Comparison of ENCODE assay signal across 13 mouse cellular contexts in genomic region chr9:119950434-119950833, GRCm38 (mm10). TPM values are rescaled to one million over a fixed set of nuclear protein-coding genes. Genes with fewer than 3 reads are reported as not detected.
A peak's percentile ranks its signal among the peaks of the same experiment; 100 is the strongest.
DNase-seq lines count a peak whose midpoint lies in the region; ATAC-seq and TF ChIP-seq lines count a peak whose summit lies in the region.
"Had no signal": no experiment of that assay in that cellular context is flagged by ENCODE, and none has a peak within 500 bp of the region (broad histone marks: within the 10 kb centered on the region; RNA-seq: fewer than 3 reads in every experiment).

No protein-coding gene starts in this region.

- no peaks in the 10 kb centered on the region for H3K9me3 ChIP-seq in forebrain, embryonic 14.5 days (replicated peaks; ENCODE audit: control insufficient read depth, low read length)
- H3K9me3 ChIP-seq in forebrain, embryonic 12.5 days: no peaks in the 10 kb centered on the region
- no peaks in the 10 kb centered on the region for H3K9me3 ChIP-seq in kidney, embryonic 14.5 days (ENCODE audit: control insufficient read depth, low read length)
- no peaks in the 10 kb centered on the region for H3K9me3 ChIP-seq in midbrain, postnatal 0 days (ENCODE audit: low read length)
- no peaks in the 10 kb centered on the region for H3K9me3 ChIP-seq in midbrain, embryonic 16.5 days (replicated peaks; ENCODE audit: control insufficient read depth, low read length, poor library complexity, severe bottlenecking)
- H3K9me3 ChIP-seq: hindbrain, embryonic 15.5 days had no signal

- H3K36me3 ChIP-seq in forebrain, embryonic 14.5 days (ENCODE audit: control insufficient read depth, insufficient read depth, low read length): no peaks in the 10 kb centered on the region
- no peaks in the 10 kb centered on the region for H3K36me3 ChIP-seq in forebrain, embryonic 12.5 days (replicated peaks)
- no peaks in the 10 kb centered on the region for H3K36me3 ChIP-seq in kidney, embryonic 14.5 days (ENCODE audit: control insufficient read depth, insufficient read depth, low read length)
- H3K36me3 ChIP-seq in midbrain, postnatal 0 days (ENCODE audit: insufficient read depth, low read length): no peaks in the 10 kb centered on the region
- H3K36me3 ChIP-seq in midbrain, embryonic 16.5 days (ENCODE audit: control insufficient read depth, insufficient read depth, low read length): no peaks in the 10 kb centered on the region
- H3K36me3 ChIP-seq: hindbrain, embryonic 15.5 days had no signal

- peak; percentile 62 for ATAC-seq in forebrain, embryonic 14.5 days
- no peak for ATAC-seq in forebrain, embryonic 12.5 days (ENCODE audit: low FRiP score)
- ATAC-seq in kidney, embryonic 14.5 days (ENCODE audit: low FRiP score, low TSS enrichment): peak; percentile 46; the same call in 1 of the 2 replicates
- ATAC-seq in midbrain, postnatal 0 days (ENCODE audit: low FRiP score): no peak
- no peak for ATAC-seq in midbrain, embryonic 16.5 days
- ATAC-seq in granulocyte monocyte progenitor cell, adult 5-6 weeks (replicated peaks; ENCODE audit: poor library complexity, severe bottlenecking): no peak

- 53% methylated on average over 6 of the region's 6 CpGs for WGBS in forebrain, embryonic 14.5 days
- 62% methylated on average over 6 of the region's 6 CpGs for WGBS in forebrain, embryonic 12.5 days
- WGBS in kidney, embryonic 14.5 days: 25% methylated on average over 6 of the region's 6 CpGs
- WGBS in midbrain, postnatal 0 days: 49% methylated on average over 6 of the region's 6 CpGs
- WGBS in midbrain, embryonic 16.5 days: 44% methylated on average over 6 of the region's 6 CpGs

- no peaks in the 10 kb centered on the region for H3K27me3 ChIP-seq in forebrain, embryonic 14.5 days (replicated peaks; ENCODE audit: control insufficient read depth, insufficient read depth, low read length)
- H3K27me3 ChIP-seq in forebrain, embryonic 12.5 days: no peaks in the 10 kb centered on the region
- no peaks in the 10 kb centered on the region for H3K27me3 ChIP-seq in kidney, embryonic 14.5 days (ENCODE audit: control insufficient read depth, insufficient read depth, low read length)
- H3K27me3 ChIP-seq in midbrain, postnatal 0 days (ENCODE audit: insufficient read depth, low read length): no peaks in the 10 kb centered on the region
- H3K27me3 ChIP-seq in midbrain, embryonic 16.5 days (ENCODE audit: control insufficient read depth, insufficient read depth, low read depth, low read length): no peaks in the 10 kb centered on the region
- H3K27me3 ChIP-seq: hindbrain, embryonic 15.5 days had no signal

- peak; percentile 38 for DNase-seq in forebrain, embryonic 14.5 days (ENCODE audit: low spot score)
- DNase-seq in kidney, postnatal 36 days: no peak
- DNase-seq in midbrain, postnatal 0 days (ENCODE audit: low spot score): peak; percentile 4
- peak; percentile 20 for DNase-seq in mesoderm, embryonic 11.5 days (ENCODE audit: low read depth, low spot score)
- DNase-seq: cerebellum, adult 9-11 months; gastrocnemius, postnatal 25 days; liver had no signal

- H3K4me2 ChIP-seq in forebrain, embryonic 14.5 days (ENCODE audit: low read length): no peak overlapping the region
- no peak overlapping the region for H3K4me2 ChIP-seq in forebrain, embryonic 12.5 days
- no peak overlapping the region for H3K4me2 ChIP-seq in kidney, embryonic 14.5 days (replicated peaks; ENCODE audit: low read depth, low read length)
- no peak overlapping the region for H3K4me2 ChIP-seq in midbrain, postnatal 0 days (ENCODE audit: low read depth, low read length, poor library complexity, severe bottlenecking)
- no peak overlapping the region for H3K4me2 ChIP-seq in midbrain, embryonic 16.5 days (ENCODE audit: low read length)
- H3K4me2 ChIP-seq: hindbrain, embryonic 15.5 days had no signal

- H3K9ac ChIP-seq in forebrain, embryonic 14.5 days (ENCODE audit: low read length): no peak overlapping the region
- no peak overlapping the region for H3K9ac ChIP-seq in forebrain, embryonic 12.5 days
- no peak overlapping the region for H3K9ac ChIP-seq in kidney, embryonic 14.5 days (ENCODE audit: low read depth, low read length)
- H3K9ac ChIP-seq in midbrain, postnatal 0 days (replicated peaks; ENCODE audit: low read length, poor library complexity, severe bottlenecking): no peak overlapping the region
- no peak overlapping the region for H3K9ac ChIP-seq in midbrain, embryonic 16.5 days (ENCODE audit: low read depth, low read length)
- H3K9ac ChIP-seq: hindbrain, embryonic 15.5 days had no signal

- no peak overlapping the region for H3K4me3 ChIP-seq in forebrain, embryonic 14.5 days (ENCODE audit: low read depth, low read length)
- H3K4me3 ChIP-seq in forebrain, embryonic 12.5 days (replicated peaks): no peak overlapping the region
- no peak overlapping the region for H3K4me3 ChIP-seq in kidney, embryonic 14.5 days (ENCODE audit: low read length)
- no peak overlapping the region for H3K4me3 ChIP-seq in midbrain, postnatal 0 days (ENCODE audit: low read depth, low read length)
- no peak overlapping the region for H3K4me3 ChIP-seq in midbrain, embryonic 16.5 days (ENCODE audit: low read depth, low read length)
- H3K4me3 ChIP-seq: hindbrain, embryonic 15.5 days had no signal

- TF ChIP-seq CTCF in midbrain, postnatal 0 days (IDR thresholded peaks at IDR 0.05): no peak

- no peaks in the 10 kb centered on the region for H3K4me1 ChIP-seq in forebrain, embryonic 14.5 days (ENCODE audit: control insufficient read depth, insufficient read depth, low read length)
- H3K4me1 ChIP-seq in forebrain, embryonic 12.5 days: no peaks in the 10 kb centered on the region
- H3K4me1 ChIP-seq in kidney, embryonic 14.5 days (ENCODE audit: control insufficient read depth, insufficient read depth, low read length): 0 out of 2 replicates have a peak, but pooled peaks cover 6% of the 10 kb centered on the region
- no peaks in the 10 kb centered on the region for H3K4me1 ChIP-seq in midbrain, postnatal 0 days (ENCODE audit: insufficient read depth, low read length)
- no peaks in the 10 kb centered on the region for H3K4me1 ChIP-seq in midbrain, embryonic 16.5 days (ENCODE audit: control insufficient read depth, insufficient read depth, low read length)
- H3K4me1 ChIP-seq: hindbrain, embryonic 15.5 days had no signal

- H3K27ac ChIP-seq in forebrain, embryonic 14.5 days (ENCODE audit: low read depth, low read length): no peak overlapping the region
- no peak overlapping the region for H3K27ac ChIP-seq in forebrain, embryonic 12.5 days
- H3K27ac ChIP-seq in kidney, embryonic 14.5 days (ENCODE audit: low read depth, low read length): no peak overlapping the region
- H3K27ac ChIP-seq in midbrain, postnatal 0 days (ENCODE audit: low read depth, low read length): no peak overlapping the region
- H3K27ac ChIP-seq in midbrain, embryonic 16.5 days (ENCODE audit: low read length): no peak overlapping the region
- H3K27ac ChIP-seq: hindbrain, embryonic 15.5 days had no signal

RNA-seq across cellular contexts. Expression of gene Ttc21a, which starts 13.0 kb away (rescaled TPM):
- polyA plus RNA-seq in forebrain, embryonic 14.5 days (2014; fragmentation: Nextera tagmentation; extraction: Ambion mirVana): 0.29 and 0.74 TPM in 2 replicates
- polyA plus RNA-seq in forebrain, embryonic 12.5 days (2016; fragmentation: Nextera tagmentation; extraction: Ambion mirVana): 0.24 and 0.36 TPM in 2 replicates
- 0.06 and 0.19 TPM in 2 replicates for polyA plus RNA-seq in kidney, embryonic 14.5 days (2014; fragmentation: Nextera tagmentation; extraction: Ambion mirVana)
- total RNA-seq in midbrain, postnatal 0 days (2014; rRNA removed): 4.6 and 4.9 TPM in 2 replicates
- polyA plus RNA-seq in midbrain, postnatal 0 days (2015; fragmentation: Nextera tagmentation; extraction: Ambion mirVana): 1.1 and 1.4 TPM in 2 replicates
- polyA plus RNA-seq in midbrain, embryonic 16.5 days (2015; fragmentation: Nextera tagmentation; extraction: Ambion mirVana): 1.0 and 1.3 TPM in 2 replicates
- total RNA-seq in granulocyte monocyte progenitor cell, adult 5-6 weeks (2014; fragmentation: Nextera tagmentation): 2.4 and 2.8 TPM in 2 replicates
- total RNA-seq in granulocyte monocyte progenitor cell, adult 5-6 weeks (2017): 3.3 and 3.6 TPM in 2 replicates
- total RNA-seq: gastrocnemius, postnatal 25 days; megakaryocyte-erythroid progenitor cell, adult 5-6 weeks had no signal

RNA-seq across cellular contexts. Expression of gene Gorasp1, which starts 13.1 kb away (rescaled TPM):
- polyA plus RNA-seq in forebrain, embryonic 14.5 days (2014; fragmentation: Nextera tagmentation; extraction: Ambion mirVana): 23.7 and 34.1 TPM in 2 replicates
- polyA plus RNA-seq in forebrain, embryonic 12.5 days (2016; fragmentation: Nextera tagmentation; extraction: Ambion mirVana): 23.1 and 27.7 TPM in 2 replicates
- 17.8 and 22.1 TPM in 2 replicates for polyA plus RNA-seq in kidney, embryonic 14.5 days (2014; fragmentation: Nextera tagmentation; extraction: Ambion mirVana)
- total RNA-seq in midbrain, postnatal 0 days (2014; rRNA removed): 19.0 and 22.2 TPM in 2 replicates
- polyA plus RNA-seq in midbrain, postnatal 0 days (2015; fragmentation: Nextera tagmentation; extraction: Ambion mirVana): 25.0 and 26.2 TPM in 2 replicates
- polyA plus RNA-seq in midbrain, embryonic 16.5 days (2015; fragmentation: Nextera tagmentation; extraction: Ambion mirVana): 27.3 and 29.2 TPM in 2 replicates
- total RNA-seq in granulocyte monocyte progenitor cell, adult 5-6 weeks (2014; fragmentation: Nextera tagmentation): 8.0 and 9.4 TPM in 2 replicates
- 4.8 and 9.5 TPM in 2 replicates for total RNA-seq in granulocyte monocyte progenitor cell, adult 5-6 weeks (2017)

RNA-seq across cellular contexts. Expression of gene Csrnp1, which starts 34.0 kb away (rescaled TPM):
- polyA plus RNA-seq in forebrain, embryonic 14.5 days (2014; fragmentation: Nextera tagmentation; extraction: Ambion mirVana): 1.1 and 1.4 TPM in 2 replicates
- 1.7 and 2.2 TPM in 2 replicates for polyA plus RNA-seq in forebrain, embryonic 12.5 days (2016; fragmentation: Nextera tagmentation; extraction: Ambion mirVana)
- polyA plus RNA-seq in kidney, embryonic 14.5 days (2014; fragmentation: Nextera tagmentation; extraction: Ambion mirVana): 1.9 and 3.9 TPM in 2 replicates
- total RNA-seq in midbrain, postnatal 0 days (2014; rRNA removed): 1.7 and 1.9 TPM in 2 replicates
- polyA plus RNA-seq in midbrain, postnatal 0 days (2015; fragmentation: Nextera tagmentation; extraction: Ambion mirVana): 0.91 and 1.1 TPM in 2 replicates
- polyA plus RNA-seq in midbrain, embryonic 16.5 days (2015; fragmentation: Nextera tagmentation; extraction: Ambion mirVana): 0.75 and 1.0 TPM in 2 replicates
- 1.3 and 8.5 TPM in 2 replicates for total RNA-seq in granulocyte monocyte progenitor cell, adult 5-6 weeks (2014; fragmentation: Nextera tagmentation)
- 8.8 and 16.9 TPM in 2 replicates for total RNA-seq in granulocyte monocyte progenitor cell, adult 5-6 weeks (2017)

RNA-seq across cellular contexts. Expression of gene Wdr48, which starts 55.8 kb away (rescaled TPM):
- 77.3 TPM in 2 replicates for polyA plus RNA-seq in forebrain, embryonic 14.5 days (2014; fragmentation: Nextera tagmentation; extraction: Ambion mirVana)
- 77.1 and 87.1 TPM in 2 replicates for polyA plus RNA-seq in forebrain, embryonic 12.5 days (2016; fragmentation: Nextera tagmentation; extraction: Ambion mirVana)
- 41.8 and 58.4 TPM in 2 replicates for polyA plus RNA-seq in kidney, embryonic 14.5 days (2014; fragmentation: Nextera tagmentation; extraction: Ambion mirVana)
- 53.0 and 75.3 TPM in 2 replicates for total RNA-seq in midbrain, postnatal 0 days (2014; rRNA removed)
- 48.8 and 49.5 TPM in 2 replicates for polyA plus RNA-seq in midbrain, postnatal 0 days (2015; fragmentation: Nextera tagmentation; extraction: Ambion mirVana)
- polyA plus RNA-seq in midbrain, embryonic 16.5 days (2015; fragmentation: Nextera tagmentation; extraction: Ambion mirVana): 68.2 and 73.7 TPM in 2 replicates
- 61.9 and 74.0 TPM in 2 replicates for total RNA-seq in granulocyte monocyte progenitor cell, adult 5-6 weeks (2014; fragmentation: Nextera tagmentation)
- total RNA-seq in granulocyte monocyte progenitor cell, adult 5-6 weeks (2017): 60.7 and 73.0 TPM in 2 replicates

Comparison
In these comparisons a context has a peak if more than half of its experiments do, and no peak if none do; other contexts are left out.
1. ATAC-seq: peak in forebrain, embryonic 14.5 days (single experiment) and kidney, embryonic 14.5 days (single experiment); none in forebrain, embryonic 12.5 days (single experiment), midbrain, postnatal 0 days (single experiment), midbrain, embryonic 16.5 days (single experiment) and granulocyte monocyte progenitor cell, adult 5-6 weeks (single experiment).
2. DNase-seq: peak in forebrain, embryonic 14.5 days (single experiment), midbrain, postnatal 0 days (single experiment) and mesoderm, embryonic 11.5 days (single experiment); none in kidney, postnatal 36 days (0 of 2).